Comparison of ENCODE assay signal across 18 mouse cellular contexts in the genomic region with DNA sequence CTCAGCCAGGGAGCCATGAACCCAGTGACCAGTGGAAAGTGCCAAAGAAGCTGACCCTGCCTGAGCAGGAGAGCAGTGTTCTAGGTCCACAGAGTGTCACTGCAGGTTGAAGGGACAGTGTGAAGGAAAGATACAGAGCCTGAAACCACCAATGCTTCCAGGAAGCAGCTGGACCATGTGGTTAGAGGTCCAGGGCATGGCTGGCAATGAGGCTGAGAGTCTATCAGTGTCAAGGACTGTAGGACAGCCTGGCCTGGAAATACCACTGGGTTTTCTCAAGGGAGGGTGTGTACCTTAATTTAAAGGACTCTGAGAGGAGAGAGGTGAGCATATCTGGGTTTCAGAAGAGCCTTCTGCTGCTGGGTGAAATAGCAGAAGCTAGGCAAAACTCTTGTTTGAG.
"Had no signal": no experiment of that assay in that cellular context is flagged by ENCODE, and none has a peak within 500 bp of the region (broad histone marks: within the 10 kb centered on the region; RNA-seq: fewer than 3 reads in every experiment).

No protein-coding gene starts in this region.

- DNase-seq: kidney, adult 11 months; kidney, adult 8-10 months; kidney, postnatal 14 days; layer of hippocampus, postnatal 36 days; lung, adult 2 months; lung, postnatal 14 days; lung, postnatal 4 days; retina, postnatal 1 day; right cerebral cortex, postnatal 25 days; thymus, adult 18-20 months; thymus, postnatal 14 days; thymus, postnatal 4 days had no signal

- H3K27ac ChIP-seq: liver, embryonic 12.5 days; liver, embryonic 15.5 days; midbrain, embryonic 15.5 days; neural tube, embryonic 13.5 days had no signal

- H3K4me2 ChIP-seq: liver, embryonic 12.5 days; liver, embryonic 15.5 days; midbrain, embryonic 11.5 days; midbrain, embryonic 15.5 days; neural tube, embryonic 13.5 days had no signal

- H3K4me3 ChIP-seq: left cerebral cortex, adult 2 months; liver, embryonic 12.5 days; liver, embryonic 15.5 days; midbrain, embryonic 15.5 days; neural tube, embryonic 13.5 days had no signal

- H3K4me1 ChIP-seq: liver, embryonic 12.5 days; liver, embryonic 15.5 days; midbrain, embryonic 15.5 days; neural tube, embryonic 13.5 days had no signal

- H3K9ac ChIP-seq: liver, embryonic 12.5 days; liver, embryonic 15.5 days; midbrain, embryonic 15.5 days; neural tube, embryonic 13.5 days had no signal

- ATAC-seq: liver, embryonic 12.5 days; midbrain, embryonic 15.5 days had no signal

- H3K36me3 ChIP-seq: liver, embryonic 12.5 days; liver, embryonic 15.5 days; midbrain, embryonic 15.5 days; neural tube, embryonic 13.5 days had no signal

- H3K27me3 ChIP-seq: liver, embryonic 12.5 days; liver, embryonic 15.5 days; midbrain, embryonic 15.5 days; neural tube, embryonic 13.5 days had no signal

- H3K9me3 ChIP-seq: liver, embryonic 12.5 days; liver, embryonic 15.5 days; midbrain, embryonic 15.5 days; neural tube, embryonic 13.5 days had no signal
